Mouse (Mus musculus) forebrain, embryonic 13.5 days (tissue): ENCODE measurements around the gene Dnajb4. TPM values are rescaled to one million over a fixed set of nuclear protein-coding genes. Genes with fewer than 3 reads are reported as not detected.
"Not testable (repeated sequence)": the region's sequence is repeated elsewhere in the genome, so short reads cannot be mapped to it uniquely, and the experiment has no call there.

Source experiments
- ATAC-seq: fragments of 200-750 bp; cut with Nextera tagmentation; 2 replicates; pipeline ENCODE4 v1.8.0; 2017
- H3K27ac ChIP-seq: fragments of 300-500 bp; sonication (generic); 2 replicates; pipeline ENCODE4 v1.5.1; 2015; ENCODE audit warnings: inconsistent platforms, mild to moderate bottlenecking, moderate library complexity
- H3K27me3 ChIP-seq: fragments of 300-500 bp; sonication (generic); 2 replicates; pipeline ENCODE4 v1.6.1; 2015; ENCODE audit warnings: mild to moderate bottlenecking, inconsistent platforms
- H3K36me3 ChIP-seq: fragments of 300-500 bp; sonication (generic); 2 replicates; pipeline ENCODE4 v1.6.1; 2015; ENCODE audit warnings: mild to moderate bottlenecking, inconsistent platforms; ENCODE audit not compliant: poor library complexity, severe bottlenecking
- H3K4me1 ChIP-seq: fragments of 300-500 bp; sonication (generic); 2 replicates; pipeline ENCODE4 v1.6.1; 2015; ENCODE audit warnings: inconsistent platforms
- H3K4me2 ChIP-seq: fragments of 300-500 bp; sonication (generic); 2 replicates; pipeline ENCODE4 v1.6.1; 2015; ENCODE audit warnings: inconsistent platforms, mild to moderate bottlenecking, moderate library complexity
- H3K4me3 ChIP-seq: fragments of 300-500 bp; sonication (generic); 2 replicates; pipeline ENCODE4 v1.5.1; 2015; ENCODE audit warnings: mild to moderate bottlenecking, inconsistent platforms
- H3K9ac ChIP-seq: fragments of 300-500 bp; sonication (generic); 2 replicates; pipeline ENCODE4 v1.6.1; 2015; ENCODE audit warnings: mild to moderate bottlenecking, inconsistent platforms
- H3K9me3 ChIP-seq: fragments of 300-500 bp; sonication (generic); replicated peaks from 2 replicates; pipeline ENCODE4 v1.6.1; 2016; ENCODE audit warnings: inconsistent platforms
- WGBS: fragments of 180-500 bp; shearing (Covaris S2); methylation state at CpG from one replicate; pipeline ENCODE4 v1.1.7; 2015; 5-methylcytosine and 5-hydroxymethylcytosine counted together
- polyA plus RNA-seq: library from polyadenylated mRNA; unstranded; fragments of >200 nt; fragmentation: Nextera tagmentation; extraction: Ambion mirVana; gene quantifications from 2 replicates; pipeline ENCODE4 v1.2.1, GENCODE M21; 2015

Gene Dnajb4
- polyA plus RNA-seq, 1 experiment from 2014 or later: 23.8 TPM

DNA sequence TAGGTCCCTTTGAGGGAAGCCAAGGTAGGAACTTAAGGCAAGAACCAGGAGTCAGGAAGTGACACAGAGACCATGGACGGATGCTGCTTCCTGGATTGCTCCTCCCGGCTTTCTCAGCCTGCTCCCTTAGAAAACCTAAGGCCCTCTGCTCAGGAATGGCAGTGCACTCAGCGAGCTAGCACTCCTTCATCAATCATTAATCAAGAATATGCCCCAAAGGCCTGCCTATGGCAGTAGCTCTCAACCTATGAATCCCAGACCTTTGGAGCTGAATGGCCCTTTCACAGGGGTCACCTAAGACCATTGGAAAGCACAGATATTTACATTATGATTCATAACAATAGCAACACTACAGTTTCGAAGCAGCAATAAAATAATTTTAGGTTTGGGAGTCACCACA is 79.1 kb downstream of the Dnajb4 start:
- ATAC-seq: no peak
- WGBS: 88% methylated on average over 4 of the region's 4 CpGs
- Histone ChIP-seq H3K9ac (no peak overlapping the region), H3K27ac (no peak overlapping the region), H3K4me2 (no peak overlapping the region), H3K36me3 (no peaks in the 10 kb centered on the region), H3K4me1 (no peaks in the 10 kb centered on the region), H3K27me3 (no peaks in the 10 kb centered on the region), H3K4me3 (no peak overlapping the region), H3K9me3 (no peaks in the 10 kb centered on the region)

- H3K27me3 ChIP-seq, H3K4me3 ChIP-seq, H3K27ac ChIP-seq, H3K9me3 ChIP-seq, H3K4me1 ChIP-seq, ATAC-seq, H3K9ac ChIP-seq, H3K4me2 ChIP-seq, H3K36me3 ChIP-seq: not testable (repeated sequence)
- WGBS: 96% methylated on average over 4 of the region's 4 CpGs
Observed at GRCm38 (mm10) chr3:152129426-152129825, 80.7 kb downstream of the Dnajb4 start.

GRCm38 (mm10) chr3:152128631-152129030 is 81.5 kb downstream of the Dnajb4 start:
- Histone ChIP-seq H3K27me3 (no peaks in the 10 kb centered on the region), H3K9me3 (no peaks in the 10 kb centered on the region), H3K4me3 (no peak overlapping the region), H3K36me3 (no peaks in the 10 kb centered on the region), H3K4me1 (no peaks in the 10 kb centered on the region), H3K4me2 (no peak overlapping the region), H3K9ac (no peak overlapping the region), H3K27ac (no peak overlapping the region)
- WGBS: 79% methylated on average over 7 of the region's 7 CpGs
- ATAC-seq: no peak

Other genes with a start within 250 kb of the Dnajb4 start
- gene Gipc2, start 44.1 kb downstream of the Dnajb4 start, polyA plus RNA-seq: 2.1 and 2.6 TPM in 2 replicates
- gene Fubp1, start 120 bp upstream of the Dnajb4 start, polyA plus RNA-seq: 399 and 412 TPM in 2 replicates
- gene Nexn, start 56.0 kb upstream of the Dnajb4 start, polyA plus RNA-seq: 2.6 and 2.9 TPM in 2 replicates
- 22.1 and 24.0 TPM in 2 replicates for gene Miga1, start 130.1 kb upstream of the Dnajb4 start, polyA plus RNA-seq
- 64.7 and 69.5 TPM in 2 replicates for gene Usp33, start 136.2 kb upstream of the Dnajb4 start, polyA plus RNA-seq
- gene Zzz3, start 185.2 kb upstream of the Dnajb4 start, polyA plus RNA-seq: 39.4 and 46.6 TPM in 2 replicates